Mouse (Mus musculus) bone marrow macrophage, adult 2 months (primary cell): ENCODE results near the gene Ppwd1.

ENCODE experiments used
- CTCF ChIP-seq: IDR thresholded peaks from 2 replicates; pipeline ENCODE4 v1.5.1; 2012; ENCODE audit warnings: low read depth, mild to moderate bottlenecking, low read length, moderate library complexity
- POLR2A ChIP-seq: IDR thresholded peaks from 2 replicates; pipeline ENCODE4 v1.6.1; 2012; ENCODE audit warnings: mild to moderate bottlenecking, low read depth, low read length, borderline replicate concordance

GRCm38 (mm10) chr13:104176874-104177273 is 51.8 kb downstream of the Ppwd1 start:
- TF ChIP-seq POLR2A, result no peak
- no peak for TF ChIP-seq CTCF
